Mouse (Mus musculus): ENCODE data around the gene Trim69. TPM values are rescaled to one million over a fixed set of nuclear protein-coding genes. Genes with fewer than 3 reads are reported as not detected.

The Trim69 gene
- polyA plus RNA-seq, 1 experiment from 2014 or later, result not detected

- no peak for DNase-seq (ENCODE audit: low spot score)
- Histone ChIP-seq H3K27ac (ENCODE audit: low read length) (no peak overlapping the region), H3K27me3 (replicated peaks; ENCODE audit: insufficient read depth, low read length) (no peaks in the 10 kb centered on the region), H3K4me1 (ENCODE audit: insufficient read depth, low read depth, low read length) (no peaks in the 10 kb centered on the region), H3K36me3 (ENCODE audit: insufficient read depth, low read length) (no peaks in the 10 kb centered on the region), H3K9ac (replicated peaks; ENCODE audit: low read depth) (no peak overlapping the region), H3K4me2 (replicated peaks; ENCODE audit: low read depth, low read length) (no peak overlapping the region), H3K9me3 (ENCODE audit: low read length) (no peaks in the 10 kb centered on the region), H3K4me3 (ENCODE audit: low read depth, low read length) (no peak overlapping the region)
- WGBS, result 64% methylated on average over 13 of the region's 13 CpGs
- ATAC-seq, result no peak
- TF ChIP-seq CTCF (IDR thresholded peaks at IDR 0.05) (no peak), EP300 (IDR thresholded peaks at IDR 0.05) (no peak)
Observed at GRCm38 (mm10) chr2:122163430-122164195, 3.1 kb downstream of the Trim69 start.

GRCm38 (mm10) chr2:122164293-122164692 is 3.8 kb downstream of the Trim69 start:
- Histone ChIP-seq H3K27me3 (replicated peaks; ENCODE audit: insufficient read depth, low read length) (no peaks in the 10 kb centered on the region), H3K27ac (ENCODE audit: low read length) (no peak overlapping the region), H3K4me3 (ENCODE audit: low read depth, low read length) (no peak overlapping the region), H3K4me2 (replicated peaks; ENCODE audit: low read depth, low read length) (no peak overlapping the region), H3K36me3 (ENCODE audit: insufficient read depth, low read length) (no peaks in the 10 kb centered on the region), H3K4me1 (ENCODE audit: insufficient read depth, low read depth, low read length) (no peaks in the 10 kb centered on the region), H3K9me3 (ENCODE audit: low read length) (no peaks in the 10 kb centered on the region), H3K9ac (replicated peaks; ENCODE audit: low read depth) (no peak overlapping the region)
- 86% methylated on average over 11 of the region's 11 CpGs for WGBS
- TF ChIP-seq EP300 (IDR thresholded peaks at IDR 0.05) (no peak), CTCF (IDR thresholded peaks at IDR 0.05) (no peak)
- DNase-seq (ENCODE audit: low spot score) (peak; percentile 24), ATAC-seq (no peak)

- H3K4me2 ChIP-seq (replicated peaks; ENCODE audit: low read depth, low read length), result no peak overlapping the region
- H3K9ac ChIP-seq (replicated peaks; ENCODE audit: low read depth), result no peak overlapping the region
- H3K4me3 ChIP-seq (ENCODE audit: low read depth, low read length), result no peak overlapping the region
- H3K36me3 ChIP-seq (ENCODE audit: insufficient read depth, low read length), result no peaks in the 10 kb centered on the region
- DNase-seq (ENCODE audit: low spot score) (no peak), ATAC-seq (no peak)
- H3K27me3 ChIP-seq (replicated peaks; ENCODE audit: insufficient read depth, low read length), result no peaks in the 10 kb centered on the region
- no peaks in the 10 kb centered on the region for H3K4me1 ChIP-seq (ENCODE audit: insufficient read depth, low read depth, low read length)
- no peak for TF ChIP-seq EP300 (IDR thresholded peaks at IDR 0.05)
- 70% methylated on average over 6 of the region's 6 CpGs for WGBS
- no peaks in the 10 kb centered on the region for H3K9me3 ChIP-seq (ENCODE audit: low read length)
- no peak overlapping the region for H3K27ac ChIP-seq (ENCODE audit: low read length)
Observed at GRCm38 (mm10) chr2:122171292-122171691, 10.8 kb downstream of the Trim69 start.

GRCm38 (mm10) chr2:122172188-122172587 is 11.7 kb downstream of the Trim69 start:
- H3K9me3 ChIP-seq (ENCODE audit: low read length), result no peaks in the 10 kb centered on the region
- H3K4me2 ChIP-seq (replicated peaks; ENCODE audit: low read depth, low read length), result no peak overlapping the region
- TF ChIP-seq EP300 (IDR thresholded peaks at IDR 0.05) (no peak), CTCF (IDR thresholded peaks at IDR 0.05) (no peak)
- H3K4me1 ChIP-seq (ENCODE audit: insufficient read depth, low read depth, low read length), result no peaks in the 10 kb centered on the region
- WGBS, result 85% methylated on average over 2 of the region's 2 CpGs
- no peak for ATAC-seq
- no peak overlapping the region for H3K27ac ChIP-seq (ENCODE audit: low read length)
- no peaks in the 10 kb centered on the region for H3K36me3 ChIP-seq (ENCODE audit: insufficient read depth, low read length)
- DNase-seq (ENCODE audit: low spot score), result no peak
- no peaks in the 10 kb centered on the region for H3K27me3 ChIP-seq (replicated peaks; ENCODE audit: insufficient read depth, low read length)
- no peak overlapping the region for H3K4me3 ChIP-seq (ENCODE audit: low read depth, low read length)
- H3K9ac ChIP-seq (replicated peaks; ENCODE audit: low read depth), result no peak overlapping the region

GRCm38 (mm10) chr2:122180051-122180822 is 19.7 kb downstream of the Trim69 start:
- no peak overlapping the region for H3K9ac ChIP-seq (replicated peaks; ENCODE audit: low read depth)
- ATAC-seq, result no peak

GRCm38 (mm10) chr2:122185086-122185485 is 24.6 kb downstream of the Trim69 start:
- WGBS, result 72% methylated on average over 4 of the region's 4 CpGs
- H3K4me2 ChIP-seq (replicated peaks; ENCODE audit: low read depth, low read length), result no peak overlapping the region
- H3K4me1 ChIP-seq (ENCODE audit: insufficient read depth, low read depth, low read length), result no peaks in the 10 kb centered on the region
- ATAC-seq, result no peak
- no peak overlapping the region for H3K27ac ChIP-seq (ENCODE audit: low read length)
- H3K4me3 ChIP-seq (ENCODE audit: low read depth, low read length), result no peak overlapping the region
- H3K27me3 ChIP-seq (replicated peaks; ENCODE audit: insufficient read depth, low read length), result no peaks in the 10 kb centered on the region
- no peaks in the 10 kb centered on the region for H3K36me3 ChIP-seq (ENCODE audit: insufficient read depth, low read length)
- H3K9ac ChIP-seq (replicated peaks; ENCODE audit: low read depth), result no peak overlapping the region
- DNase-seq (ENCODE audit: low spot score), result no peak
- no peaks in the 10 kb centered on the region for H3K9me3 ChIP-seq (ENCODE audit: low read length)
- no peak for TF ChIP-seq CTCF (IDR thresholded peaks at IDR 0.05)
- TF ChIP-seq EP300 (IDR thresholded peaks at IDR 0.05), result no peak

More at GRCm38 (mm10) chr2:122180051-122180822, 19.7 kb downstream of the Trim69 start:
- Histone ChIP-seq H3K27me3 (replicated peaks; ENCODE audit: insufficient read depth, low read length) (no peaks in the 10 kb centered on the region), H3K4me1 (ENCODE audit: insufficient read depth, low read depth, low read length) (no peaks in the 10 kb centered on the region), H3K9me3 (ENCODE audit: low read length) (no peaks in the 10 kb centered on the region), H3K4me2 (replicated peaks; ENCODE audit: low read depth, low read length) (no peak overlapping the region), H3K27ac (ENCODE audit: low read length) (no peak overlapping the region), H3K4me3 (ENCODE audit: low read depth, low read length) (no peak overlapping the region), H3K36me3 (ENCODE audit: insufficient read depth, low read length) (no peaks in the 10 kb centered on the region)
- no peak for DNase-seq (ENCODE audit: low spot score)
- 60% methylated on average over 8 of the region's 8 CpGs for WGBS
- TF ChIP-seq CTCF (IDR thresholded peaks at IDR 0.05) (no peak), EP300 (IDR thresholded peaks at IDR 0.05) (no peak)
